Mouse (Mus musculus) kidney, adult 18-20 months (tissue): ENCODE measurements around the gene Gm9774.

Experiments
- DNase-seq: peaks from one replicate; pipeline ENCODE4 v3.0.0; 2021

Gene Gm9774

GRCm38 (mm10) chr3:92429323-92429722 lies at the start of gene Gm9774:
TSS of gene Gm9774 (minus strand) at chr3:92429423.
- DNase-seq = no peak

GRCm38 (mm10) chr3:92470111-92470510 lies 40.9 kb upstream of the Gm9774 start:
- no peak for DNase-seq

DNA sequence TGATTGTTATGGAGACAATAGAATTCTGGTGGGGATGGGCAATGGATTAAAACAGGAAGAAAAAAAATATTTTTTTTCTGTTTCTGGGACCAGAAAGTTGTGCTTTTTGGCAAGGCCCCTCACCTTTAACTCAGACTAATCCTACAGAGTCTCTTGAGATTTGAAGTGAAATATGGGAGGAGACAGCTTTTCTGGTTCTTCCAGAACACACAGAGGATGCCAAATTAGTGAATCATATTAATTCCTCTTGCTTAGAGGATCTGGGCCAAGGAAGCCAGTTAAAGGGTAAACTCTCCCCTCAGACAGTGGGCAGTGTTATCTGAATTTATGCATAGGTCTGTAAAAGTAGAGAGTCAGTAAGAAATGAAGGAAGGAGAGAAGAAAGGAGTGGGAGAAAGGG lies 38.2 kb upstream of the Gm9774 start:
- DNase-seq = no peak

- DNase-seq = no peak
Measured at GRCm38 (mm10) chr3:92466576-92466975, 37.4 kb upstream of the Gm9774 start.

GRCm38 (mm10) chr3:92458620-92459019 lies 29.4 kb upstream of the Gm9774 start, which contains the start of gene Sprr3:
TSS of gene Sprr3 (minus strand) at chr3:92458720.
- DNase-seq = no peak

DNA sequence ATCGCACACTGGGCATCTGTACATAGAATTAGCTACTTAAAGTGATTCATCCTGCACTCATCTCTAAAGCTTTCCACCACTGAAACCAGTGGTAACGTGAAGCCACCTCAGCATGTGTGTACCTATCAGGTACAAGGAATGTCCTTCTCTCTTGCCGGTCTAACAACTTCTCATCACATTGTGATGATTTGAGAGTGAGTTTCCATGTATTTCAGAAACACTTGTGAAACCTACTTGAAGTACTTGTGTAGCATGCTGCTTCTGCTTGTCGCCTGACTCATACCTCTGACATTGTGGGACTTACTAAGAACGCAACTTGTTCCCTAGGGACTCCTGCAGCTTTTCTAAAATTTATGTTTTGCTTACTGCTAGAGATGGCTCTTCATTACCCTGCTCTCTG lies 25.9 kb upstream of the Gm9774 start:
- no peak for DNase-seq

DNA sequence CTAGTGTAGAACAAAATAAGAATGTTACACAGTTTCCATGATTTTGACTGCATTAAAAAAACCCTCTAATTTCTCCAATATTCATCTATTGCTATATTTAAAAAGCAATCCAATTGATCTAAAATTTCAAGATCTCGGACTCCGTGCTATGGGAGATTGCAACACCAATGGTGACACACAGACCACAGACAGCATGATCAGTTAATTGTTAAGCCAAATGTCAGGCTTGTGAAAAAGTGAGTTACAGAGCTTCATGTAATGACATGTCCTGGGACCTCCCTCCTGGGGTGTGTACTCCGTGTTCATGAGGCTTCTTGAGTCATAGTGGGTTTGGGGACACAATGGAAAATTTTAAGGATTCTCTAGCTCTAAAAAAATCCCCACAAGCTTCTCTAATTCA lies 11.0 kb upstream of the Gm9774 start:
- DNase-seq = no peak

GRCm38 (mm10) chr3:92438689-92439088 lies 9.5 kb upstream of the Gm9774 start, which contains the start of gene Sprr1b:
TSS of gene Sprr1b (minus strand) at chr3:92438789.
- no peak for DNase-seq

DNA sequence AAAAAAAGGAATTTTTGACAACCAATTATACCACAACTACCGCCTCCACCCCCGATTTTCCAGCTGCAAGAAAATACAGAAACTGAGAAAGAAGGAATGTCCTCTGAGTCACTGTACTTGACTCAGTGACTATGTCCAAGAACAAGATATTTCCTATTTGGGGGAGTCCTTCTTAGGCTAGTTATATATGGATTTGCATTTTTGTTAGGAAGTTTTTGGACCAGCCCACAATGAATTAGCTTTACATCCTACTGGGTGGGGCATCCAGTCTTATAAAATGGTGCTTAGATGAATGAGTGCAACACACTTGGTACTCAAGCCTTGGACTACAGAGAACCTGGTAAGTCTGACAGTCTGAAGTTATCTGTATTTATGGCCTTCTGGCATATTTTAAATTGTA lies 3.1 kb upstream of the Gm9774 start, which contains the start of gene Sprr2k:
Gene Sprr2k (plus strand): TSS at position 301 of the 400 bp plus-strand sequence.
- no peak for DNase-seq

- no peak for DNase-seq
Measured at GRCm38 (mm10) chr3:92417782-92418181, 11.4 kb downstream of the Gm9774 start, which contains the start of gene Sprr2j-ps. TSS of gene Sprr2j-ps (plus strand) at chr3:92418082.

- no peak for DNase-seq
Measured at GRCm38 (mm10) chr3:92407691-92408090, 21.5 kb downstream of the Gm9774 start, which contains the start of gene Sprr2i. TSS of gene Sprr2i (plus strand) at chr3:92407991.

DNA sequence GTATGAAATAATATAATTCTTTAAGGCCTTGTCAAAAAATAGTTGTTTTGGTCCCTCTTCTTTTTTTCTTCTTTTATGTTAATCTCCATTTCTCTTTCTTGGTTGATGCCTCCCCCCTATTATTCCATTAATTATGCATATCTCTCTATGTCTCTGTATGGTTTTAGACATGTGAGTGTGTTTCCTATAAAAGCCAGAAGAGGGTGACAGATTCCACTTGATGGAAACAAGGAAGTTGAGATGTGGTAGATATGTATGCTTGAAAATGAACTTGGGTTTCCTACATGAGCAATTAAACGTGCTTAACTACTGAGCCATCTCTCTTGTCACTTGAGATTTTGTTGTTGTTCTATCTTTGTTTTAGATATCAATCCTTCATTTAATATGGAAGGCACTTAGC lies 34.9 kb downstream of the Gm9774 start:
- no peak for DNase-seq

- DNase-seq = no peak
Measured at GRCm38 (mm10) chr3:92385385-92385784, 43.8 kb downstream of the Gm9774 start, which contains the start of gene Sprr2h. TSS of gene Sprr2h (plus strand) at chr3:92385685.
